Mouse (Mus musculus) kidney, adult 11 months (tissue): ENCODE measurements around the gene Klf12.
"Not testable (repeated sequence)": the region's sequence is repeated elsewhere in the genome, so short reads cannot be mapped to it uniquely, and the experiment has no call there.

Source experiments
- DNase-seq: peaks from one replicate; pipeline ENCODE4 v3.0.0; 2022

Klf12 gene

GRCm38 (mm10) chr14:99876791-99877578, 407.5 kb downstream of the Klf12 start:
- no peak for DNase-seq

DNA sequence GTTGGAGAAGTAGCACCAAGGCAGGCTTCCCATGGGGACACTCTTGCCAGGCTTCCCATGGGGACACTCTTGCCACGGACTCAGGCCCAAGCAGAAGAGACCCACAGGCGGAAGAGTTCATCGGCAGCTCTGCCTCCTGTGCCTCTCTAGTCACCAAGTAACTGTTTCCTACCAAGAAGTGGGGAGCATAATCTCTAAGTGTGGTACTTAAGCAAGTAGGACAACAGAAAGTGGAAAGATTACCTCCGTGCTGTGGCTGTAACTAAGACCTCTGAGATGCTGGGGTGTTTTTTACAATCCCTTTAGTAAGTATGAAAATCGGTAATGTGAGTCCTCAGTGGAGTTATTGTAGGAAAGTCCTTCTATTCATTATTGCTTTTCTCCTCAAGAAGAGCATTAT, 410.8 kb downstream of the Klf12 start:
- DNase-seq, result no peak

GRCm38 (mm10) chr14:99856158-99857011, 428.1 kb downstream of the Klf12 start:
- DNase-seq, result no peak

DNA sequence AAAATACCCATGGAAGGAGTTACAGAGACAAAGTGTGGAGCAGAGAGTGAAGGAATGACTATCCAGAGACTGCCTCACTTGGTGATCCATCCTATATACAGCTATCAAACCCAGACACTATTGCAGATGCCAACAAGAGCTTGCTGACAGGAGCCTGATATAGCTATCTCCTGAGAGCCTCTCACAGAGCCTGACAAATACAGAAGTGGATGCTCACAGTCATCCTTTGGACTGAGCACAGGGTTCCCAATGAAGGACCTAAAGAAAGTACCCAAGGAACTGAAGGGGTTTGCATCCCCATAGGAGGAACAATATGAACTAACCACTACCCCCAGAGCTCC, 430.0 kb downstream of the Klf12 start:
- not testable (repeated sequence) for DNase-seq

DNA sequence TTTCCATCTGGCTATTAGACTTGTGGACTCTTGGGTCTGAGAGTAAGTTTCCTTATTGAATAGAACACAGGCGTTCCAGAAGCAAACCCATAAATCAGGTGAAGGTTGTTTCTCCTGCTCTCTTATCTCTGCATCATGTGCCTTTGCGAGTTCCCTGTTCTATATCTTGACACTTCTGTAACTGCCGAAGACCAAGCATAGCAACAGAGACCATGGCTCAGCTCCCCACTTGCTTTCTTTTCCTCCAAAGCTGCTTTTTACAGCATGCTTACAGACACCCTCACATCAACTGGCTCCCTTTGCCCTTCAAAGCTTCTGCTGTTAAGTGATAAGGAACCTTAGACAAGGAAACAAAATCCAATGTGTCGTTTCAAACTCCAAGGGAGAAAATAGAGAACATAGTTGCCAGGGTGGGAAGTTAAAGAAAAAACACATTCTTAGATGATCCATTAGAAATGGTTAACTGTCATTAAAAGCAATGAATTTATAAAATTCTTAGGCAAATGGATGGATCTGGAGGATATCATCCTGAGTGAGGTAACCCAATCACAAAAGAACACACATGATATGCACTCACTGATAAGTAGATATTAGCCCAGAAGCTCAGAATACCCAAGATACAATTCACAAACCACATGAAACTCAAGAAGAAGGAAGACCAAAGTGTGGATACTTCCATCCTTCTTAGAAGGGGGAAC, 430.6 kb downstream of the Klf12 start:
- DNase-seq, result not testable (repeated sequence)

- DNase-seq, result no peak
These were observed 434.1 kb downstream of the Klf12 start for GRCm38 (mm10) chr14:99850350-99850749.

- DNase-seq, result no peak
These were observed 437.0 kb downstream of the Klf12 start for GRCm38 (mm10) chr14:99847502-99847901.

- DNase-seq, result no peak
These were observed 457.8 kb downstream of the Klf12 start for GRCm38 (mm10) chr14:99826713-99827112.
